Mouse (Mus musculus): Measurements from ENCODE around the gene L3mbtl4. TPM values are rescaled to one million over a fixed set of nuclear protein-coding genes. Genes with fewer than 3 reads are reported as not detected.

L3mbtl4 gene
- polyA plus RNA-seq (2015; fragmentation: Nextera tagmentation; extraction: Ambion mirVana), result 0.15 and 0.35 TPM in 2 replicates

DNA sequence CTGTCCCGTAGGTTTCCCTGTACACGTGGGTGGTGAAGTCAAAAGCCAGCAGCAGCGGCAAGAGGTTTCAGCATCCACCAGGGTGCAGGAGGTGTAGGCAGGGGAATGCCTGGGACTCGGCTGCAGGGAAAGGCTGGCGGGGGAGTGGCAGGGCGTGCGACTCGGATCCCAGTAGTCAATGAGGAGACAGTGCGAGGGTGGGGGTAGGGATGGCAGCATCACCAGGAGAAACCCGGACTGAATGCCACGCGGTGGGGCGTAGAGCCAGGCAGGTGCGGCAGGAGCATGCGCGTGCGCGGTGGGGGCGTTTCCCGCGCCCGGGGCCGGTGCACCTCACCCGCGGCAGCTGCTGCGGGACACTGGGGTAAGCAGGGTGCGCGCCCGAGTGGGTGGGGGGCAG is at the start of gene L3mbtl4:
Gene L3mbtl4 (plus strand): TSS at position 271 of the 400 bp plus-strand sequence.
- Histone ChIP-seq H3K4me2 (peak within 1 kb of the TSS; percentile 92), H3K4me1 (peaks cover 8% of the 10 kb centered on the region; the same call in 1 of the 2 replicates), H3K9ac (0 out of 2 replicates have a peak within 1 kb of the TSS, but pooled peaks have one; percentile 22), H3K9me3 (no peaks in the 10 kb centered on the region), H3K36me3 (no peaks in the 10 kb centered on the region), H3K27me3 (peaks cover 27% of the 10 kb centered on the region), H3K4me3 (peak within 1 kb of the TSS; percentile 43), H3K27ac (no peak within 1 kb of the TSS)
- ATAC-seq (ENCODE audit: borderline replicate concordance, extremely low read depth, low FRiP score, low TSS enrichment), result peak; percentile 35; the same call in 1 of the 2 replicates
- under 1% methylated on average over 29 of the region's 29 CpGs for WGBS

DNA sequence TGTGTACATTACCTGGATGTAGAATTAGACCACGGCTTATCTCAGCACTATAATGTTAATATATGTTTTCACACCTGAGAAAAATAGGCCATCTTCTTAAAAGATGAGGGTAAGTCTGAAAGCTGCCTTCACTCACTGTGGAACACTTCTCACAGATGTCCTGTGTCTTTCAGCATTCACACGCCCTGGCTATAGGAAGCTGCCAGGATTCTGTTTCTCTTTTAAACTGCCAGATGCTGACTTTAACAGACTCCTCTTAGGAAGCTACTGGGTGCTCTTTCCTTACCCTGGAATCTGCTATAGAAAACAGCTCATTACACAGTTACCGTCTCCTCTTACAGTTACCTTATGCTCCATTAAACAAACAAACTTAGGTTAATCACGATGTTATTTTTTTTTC is 43.1 kb upstream of the L3mbtl4 start:
- Histone ChIP-seq H3K9me3 (no peaks in the 10 kb centered on the region), H3K4me3 (no peak overlapping the region), H3K9ac (no peak overlapping the region), H3K4me1 (no peaks in the 10 kb centered on the region), H3K4me2 (no peak overlapping the region), H3K27ac (no peak overlapping the region), H3K36me3 (no peaks in the 10 kb centered on the region), H3K27me3 (no peaks in the 10 kb centered on the region)
- ATAC-seq (ENCODE audit: borderline replicate concordance, extremely low read depth, low FRiP score, low TSS enrichment), result no peak; the same call in 1 of the 2 replicates
- WGBS, result 59% methylated on average over 4 of the region's 4 CpGs

DNA sequence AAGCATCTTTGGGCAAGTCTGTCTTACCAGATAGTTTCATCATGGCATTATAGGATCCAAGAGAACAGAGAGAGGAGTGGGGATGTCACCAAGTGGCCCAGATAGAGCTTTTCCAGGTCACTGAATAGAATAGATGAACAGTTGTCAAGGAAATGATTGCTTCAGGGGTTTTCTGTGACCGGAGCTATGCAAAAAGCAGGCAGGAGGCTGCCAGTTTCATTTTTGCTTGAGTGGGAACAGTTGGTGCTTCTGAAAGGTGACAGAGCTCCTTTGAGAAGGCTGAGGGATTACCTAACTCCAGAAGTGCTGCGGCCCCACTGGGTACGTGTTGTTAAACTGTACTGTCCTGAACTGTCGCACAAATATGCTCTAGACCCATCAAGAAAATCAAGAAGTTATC is 38.2 kb upstream of the L3mbtl4 start:
- 85% methylated on average over 4 of the region's 4 CpGs for WGBS

DNA sequence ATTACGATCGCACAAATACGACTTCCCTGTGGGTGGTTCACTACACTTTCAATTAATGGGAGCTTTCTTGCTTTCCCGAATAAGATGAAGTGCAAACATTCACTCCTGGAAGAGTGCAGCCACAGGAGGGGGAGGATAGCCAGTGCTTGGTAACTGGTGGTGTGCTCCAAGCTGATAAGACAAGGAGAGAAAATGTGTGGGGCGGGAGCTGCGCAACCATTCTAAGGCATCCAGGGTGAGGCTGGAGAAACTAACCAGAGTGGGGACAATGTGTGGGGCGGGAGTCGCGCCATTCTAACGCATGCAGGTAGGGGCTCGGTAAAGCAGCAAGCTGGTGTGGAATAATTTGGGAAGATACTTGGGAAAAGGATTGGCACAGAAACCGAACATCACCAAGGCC is 36.6 kb upstream of the L3mbtl4 start:
- H3K27me3 ChIP-seq, result no peaks in the 10 kb centered on the region
- H3K9me3 ChIP-seq, result no peaks in the 10 kb centered on the region
- H3K9ac ChIP-seq, result no peak overlapping the region
- no peak for ATAC-seq (ENCODE audit: borderline replicate concordance, extremely low read depth, low FRiP score, low TSS enrichment)
- H3K4me2 ChIP-seq, result 0 out of 2 replicates have a peak overlapping the region, but pooled peaks have one; percentile 13
- WGBS, result 68% methylated on average over 12 of the region's 12 CpGs
- H3K27ac ChIP-seq, result no peak overlapping the region
- H3K36me3 ChIP-seq, result no peaks in the 10 kb centered on the region
- H3K4me1 ChIP-seq, result no peaks in the 10 kb centered on the region
- no peak overlapping the region for H3K4me3 ChIP-seq

More for the DNA sequence above, 38.2 kb upstream of the L3mbtl4 start:
- Histone ChIP-seq H3K4me2 (no peak overlapping the region), H3K36me3 (no peaks in the 10 kb centered on the region), H3K4me1 (no peaks in the 10 kb centered on the region), H3K27me3 (no peaks in the 10 kb centered on the region), H3K9ac (no peak overlapping the region), H3K27ac (no peak overlapping the region), H3K9me3 (no peaks in the 10 kb centered on the region), H3K4me3 (no peak overlapping the region)
- no peak for ATAC-seq (ENCODE audit: borderline replicate concordance, extremely low read depth, low FRiP score, low TSS enrichment)

DNA sequence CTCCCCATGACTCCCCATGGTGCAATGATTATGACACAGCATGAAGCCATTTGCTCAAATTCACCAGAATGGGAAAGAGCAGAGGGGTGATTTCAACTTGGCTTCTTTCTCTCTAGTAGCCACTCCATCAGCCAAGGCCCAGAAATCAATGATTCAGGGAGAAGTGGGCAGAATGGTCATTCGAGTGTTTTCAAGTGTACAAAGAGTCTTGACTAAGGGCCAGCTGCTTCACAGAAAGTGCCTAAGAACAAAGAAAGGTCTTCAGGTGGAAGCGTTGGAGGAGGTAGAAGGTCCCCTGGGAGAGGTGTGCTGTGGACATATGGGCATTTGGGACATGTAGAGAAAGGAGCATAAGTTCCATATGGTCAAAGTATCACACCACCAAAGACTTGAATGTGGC is 33.4 kb upstream of the L3mbtl4 start:
- Histone ChIP-seq H3K4me3 (no peak overlapping the region), H3K4me1 (peaks cover 6% of the 10 kb centered on the region; the same call in 1 of the 2 replicates), H3K4me2 (no peak overlapping the region), H3K9ac (no peak overlapping the region), H3K9me3 (no peaks in the 10 kb centered on the region), H3K36me3 (no peaks in the 10 kb centered on the region), H3K27ac (no peak overlapping the region), H3K27me3 (no peaks in the 10 kb centered on the region)
- 50% methylated on average over 2 of the region's 2 CpGs for WGBS
- no peak for ATAC-seq (ENCODE audit: borderline replicate concordance, extremely low read depth, low FRiP score, low TSS enrichment)

DNA sequence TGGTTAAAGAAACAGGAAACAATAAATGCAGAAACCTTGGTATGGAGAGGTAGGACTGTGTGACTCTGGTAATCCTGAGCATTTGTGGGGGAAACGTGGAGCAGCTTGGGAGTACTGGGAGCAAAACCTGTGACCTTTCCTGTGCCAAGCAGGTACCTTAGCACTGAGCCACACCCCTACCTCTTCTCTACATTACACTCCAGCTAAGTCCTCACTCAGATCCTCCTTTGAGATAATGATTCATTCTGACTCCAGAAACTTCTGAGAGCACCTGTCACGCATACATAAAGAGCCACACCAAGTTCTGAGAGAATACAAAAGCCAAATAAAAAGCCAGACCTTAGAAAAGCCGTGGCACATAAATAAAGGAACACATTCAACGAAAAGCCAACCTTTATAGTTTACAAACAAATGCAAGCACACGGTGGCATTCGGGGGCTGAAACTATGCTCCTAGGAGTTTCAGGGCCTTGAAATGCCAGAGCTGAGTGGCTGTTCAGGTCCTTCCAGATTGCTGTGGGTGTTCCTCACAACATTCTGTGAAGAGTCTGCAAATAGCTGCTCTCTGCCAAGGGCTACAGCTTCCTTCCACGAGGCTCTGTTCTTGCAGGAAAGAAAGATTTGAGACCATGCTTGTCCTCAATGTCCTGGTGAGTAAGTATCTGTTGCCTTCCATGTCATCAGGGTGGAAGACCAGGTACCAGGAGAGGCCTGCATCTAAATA is 8.6 kb upstream of the L3mbtl4 start:
- no peak overlapping the region for H3K9ac ChIP-seq
- H3K9me3 ChIP-seq, result no peaks in the 10 kb centered on the region
- no peak for ATAC-seq (ENCODE audit: borderline replicate concordance, extremely low read depth, low FRiP score, low TSS enrichment)
- H3K4me3 ChIP-seq, result no peak overlapping the region
- no peaks in the 10 kb centered on the region for H3K36me3 ChIP-seq
- WGBS, result 63% methylated on average over 7 of the region's 7 CpGs
- H3K27ac ChIP-seq, result peak overlapping the region; percentile 36; the same call in 1 of the 2 replicates
- H3K27me3 ChIP-seq, result no peaks in the 10 kb centered on the region
- no peak overlapping the region for H3K4me2 ChIP-seq
- H3K4me1 ChIP-seq, result peaks cover 13% of the 10 kb centered on the region

DNA sequence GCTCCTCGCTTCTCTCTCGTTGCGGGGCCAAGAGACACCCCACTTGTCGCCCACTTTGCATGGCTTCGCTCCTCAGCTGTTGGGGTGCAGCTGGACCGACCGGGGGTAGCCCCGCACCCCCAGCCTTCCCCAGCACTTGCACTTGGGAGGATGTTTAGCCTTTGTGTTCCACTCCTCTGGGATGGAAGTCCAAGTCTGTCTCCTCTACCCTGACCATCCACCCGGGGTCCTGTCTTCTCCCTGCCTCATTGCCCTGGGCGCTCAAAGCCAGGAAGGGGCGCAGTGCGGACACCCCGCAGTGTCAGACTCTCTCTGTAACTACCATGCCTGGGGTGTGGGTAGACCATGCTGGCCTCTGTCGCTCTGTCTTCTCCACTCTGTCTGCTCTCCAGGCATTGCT is 357 bp downstream of the L3mbtl4 start:
- H3K9ac ChIP-seq, result 0 out of 2 replicates have a peak overlapping the region, but pooled peaks have one; percentile 22
- 12% methylated on average over 13 of the region's 14 CpGs for WGBS
- peak; percentile 27; the same call in 1 of the 2 replicates for ATAC-seq (ENCODE audit: borderline replicate concordance, extremely low read depth, low FRiP score, low TSS enrichment)

DNA sequence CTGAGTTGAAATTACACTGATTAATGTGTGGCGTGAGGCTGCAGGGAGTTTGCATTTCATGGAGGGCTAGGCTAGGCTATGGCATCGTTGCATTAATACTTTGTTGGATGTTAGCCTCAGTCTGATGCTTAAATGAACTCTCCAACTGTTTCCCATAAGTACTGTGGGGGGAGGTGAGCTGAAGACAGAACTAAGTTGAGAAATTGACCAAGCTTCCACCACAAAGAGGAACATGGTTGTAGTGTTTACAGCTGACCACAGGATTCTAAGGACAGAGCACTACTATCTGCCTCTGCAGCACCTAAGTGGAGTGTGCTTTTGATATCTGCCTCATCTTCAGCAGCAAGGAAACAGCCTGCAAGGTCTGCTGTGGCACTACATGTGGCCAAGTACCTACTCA is 1.5 kb downstream of the L3mbtl4 start:
- Histone ChIP-seq H3K4me3 (no peak overlapping the region), H3K9ac (no peak overlapping the region), H3K36me3 (no peaks in the 10 kb centered on the region), H3K4me1 (peaks cover 8% of the 10 kb centered on the region; the same call in 1 of the 2 replicates), H3K27ac (no peak overlapping the region), H3K4me2 (no peak overlapping the region), H3K9me3 (no peaks in the 10 kb centered on the region), H3K27me3 (peaks cover 27% of the 10 kb centered on the region)
- ATAC-seq (ENCODE audit: borderline replicate concordance, extremely low read depth, low FRiP score, low TSS enrichment), result no peak
- 62% methylated on average over 2 of the region's 2 CpGs for WGBS

More for the DNA sequence above, 357 bp downstream of the L3mbtl4 start:
- H3K9me3 ChIP-seq, result no peaks in the 10 kb centered on the region
- peaks cover 8% of the 10 kb centered on the region; the same call in 1 of the 2 replicates for H3K4me1 ChIP-seq
- no peak overlapping the region for H3K27ac ChIP-seq
- H3K4me2 ChIP-seq, result peak overlapping the region; percentile 92
- H3K4me3 ChIP-seq, result peak overlapping the region; percentile 43
- H3K36me3 ChIP-seq, result no peaks in the 10 kb centered on the region
- H3K27me3 ChIP-seq, result peaks cover 27% of the 10 kb centered on the region

DNA sequence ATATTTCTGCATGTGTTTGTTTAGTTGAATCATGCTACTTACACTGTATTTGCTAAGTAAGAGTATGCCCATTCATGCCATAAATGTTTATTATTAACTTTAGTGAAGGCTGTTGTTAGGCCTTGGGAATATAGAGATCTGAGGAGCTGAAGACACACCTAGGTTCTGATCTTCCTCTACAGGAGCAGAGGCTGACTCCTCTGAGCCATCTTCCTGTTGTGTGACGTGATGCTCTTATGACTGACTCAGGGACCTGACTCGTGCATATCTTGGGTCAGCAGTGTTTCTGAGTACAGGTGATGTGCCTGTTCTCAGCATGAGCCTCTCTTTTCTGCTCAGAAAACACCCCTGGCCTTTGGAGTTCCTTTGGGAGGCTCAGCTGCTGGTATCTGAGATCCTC is 7.3 kb downstream of the L3mbtl4 start:
- WGBS, result 69% methylated on average over 2 of the region's 2 CpGs
- Histone ChIP-seq H3K4me1 (no peaks in the 10 kb centered on the region), H3K27ac (no peak overlapping the region), H3K4me2 (no peak overlapping the region), H3K4me3 (no peak overlapping the region), H3K36me3 (no peaks in the 10 kb centered on the region), H3K27me3 (no peaks in the 10 kb centered on the region), H3K9ac (no peak overlapping the region), H3K9me3 (no peaks in the 10 kb centered on the region)
- ATAC-seq (ENCODE audit: borderline replicate concordance, extremely low read depth, low FRiP score, low TSS enrichment), result no peak

DNA sequence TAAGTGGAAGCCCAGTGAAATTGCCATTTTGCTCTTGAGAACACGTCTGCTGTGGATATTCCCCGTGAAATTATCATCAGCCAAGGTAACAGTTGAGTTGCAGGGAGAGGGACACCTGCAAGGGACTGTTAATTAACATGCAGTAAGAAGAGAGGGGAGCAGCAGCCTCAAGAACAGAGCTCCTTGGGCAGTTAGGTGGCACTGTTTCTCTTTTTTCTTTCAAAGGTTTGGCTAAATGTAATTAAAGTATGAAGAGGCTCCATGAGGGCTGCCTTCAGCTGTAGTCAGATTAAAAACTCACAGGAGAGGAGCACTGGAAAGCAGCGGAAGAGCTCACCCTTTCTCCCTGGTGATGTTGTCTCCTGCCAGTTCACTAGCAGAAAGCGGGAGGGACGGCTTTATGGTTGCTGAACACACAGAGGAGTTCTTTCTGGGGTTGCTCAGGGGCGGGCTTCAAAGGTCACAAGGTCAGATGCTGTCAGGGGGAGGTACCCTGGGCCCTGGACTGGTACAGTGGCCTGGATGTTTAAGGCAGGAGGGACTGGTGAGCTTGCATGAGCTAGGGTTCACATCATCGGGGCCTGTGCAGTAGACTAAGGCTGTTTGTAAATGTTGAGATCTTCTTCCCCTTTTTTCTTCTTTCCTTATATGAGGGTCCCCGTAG is 11.7 kb downstream of the L3mbtl4 start:
- Histone ChIP-seq H3K4me1 (no peaks in the 10 kb centered on the region), H3K9me3 (no peaks in the 10 kb centered on the region), H3K36me3 (no peaks in the 10 kb centered on the region), H3K27me3 (no peaks in the 10 kb centered on the region), H3K4me3 (no peak overlapping the region), H3K4me2 (no peak overlapping the region), H3K9ac (no peak overlapping the region), H3K27ac (no peak overlapping the region)
- ATAC-seq (ENCODE audit: borderline replicate concordance, extremely low read depth, low FRiP score, low TSS enrichment), result no peak
- 58% methylated on average over 8 of the region's 8 CpGs for WGBS

DNA sequence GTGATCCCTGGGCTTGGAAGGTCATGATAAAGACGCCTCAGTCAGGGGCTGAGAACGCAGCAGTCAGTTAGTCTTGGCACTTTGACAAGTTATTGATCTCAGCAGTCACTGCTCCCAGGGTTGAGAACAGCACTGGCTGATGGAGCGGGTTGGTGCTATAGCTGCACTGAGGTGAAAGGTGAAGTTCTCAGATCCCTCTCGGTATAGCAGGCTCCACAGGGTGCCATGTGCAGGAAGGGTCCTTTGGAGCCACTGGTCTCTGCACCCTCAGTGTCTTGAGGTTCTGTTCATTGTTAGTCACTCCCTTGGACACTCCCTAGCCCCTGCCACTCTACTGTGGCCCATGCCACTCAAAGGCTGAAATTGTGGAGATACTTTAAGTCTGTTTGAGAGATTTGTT is 14.5 kb downstream of the L3mbtl4 start:
- no peak overlapping the region for H3K4me3 ChIP-seq
- no peaks in the 10 kb centered on the region for H3K27me3 ChIP-seq
- peak; percentile 52; the same call in 1 of the 2 replicates for ATAC-seq (ENCODE audit: borderline replicate concordance, extremely low read depth, low FRiP score, low TSS enrichment)
- no peaks in the 10 kb centered on the region for H3K4me1 ChIP-seq
- H3K9me3 ChIP-seq, result no peaks in the 10 kb centered on the region
- H3K36me3 ChIP-seq, result no peaks in the 10 kb centered on the region
- H3K4me2 ChIP-seq, result no peak overlapping the region
- WGBS, result 74% methylated on average over 4 of the region's 4 CpGs
- H3K27ac ChIP-seq, result no peak overlapping the region
- H3K9ac ChIP-seq, result no peak overlapping the region

DNA sequence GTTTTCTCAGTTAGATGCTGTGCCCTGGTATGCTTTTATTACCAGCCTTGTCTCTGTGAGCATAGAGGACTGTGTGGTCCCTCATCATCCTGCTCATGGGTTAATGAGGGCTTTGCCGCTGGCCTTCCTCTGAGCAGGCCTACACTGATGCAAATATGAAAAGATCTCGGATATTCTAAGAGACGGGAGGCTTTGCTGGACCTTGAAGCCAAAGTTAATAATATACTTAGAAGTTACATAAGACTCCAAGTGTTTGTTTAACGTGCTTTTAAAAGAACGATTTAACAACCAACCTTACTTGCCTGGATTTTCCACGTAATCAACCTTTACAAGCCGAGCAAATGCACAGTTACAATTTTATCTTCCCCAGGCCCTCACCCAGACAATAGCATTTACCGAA is 15.1 kb downstream of the L3mbtl4 start:
- Histone ChIP-seq H3K27me3 (no peaks in the 10 kb centered on the region), H3K4me2 (no peak overlapping the region), H3K27ac (no peak overlapping the region), H3K36me3 (no peaks in the 10 kb centered on the region), H3K9ac (no peak overlapping the region), H3K4me3 (no peak overlapping the region), H3K4me1 (no peaks in the 10 kb centered on the region), H3K9me3 (no peaks in the 10 kb centered on the region)
- 70% methylated on average over 8 of the region's 8 CpGs for WGBS
- no peak for ATAC-seq (ENCODE audit: borderline replicate concordance, extremely low read depth, low FRiP score, low TSS enrichment)
